33 mouse cellular contexts compared by ENCODE assay signal in the genomic region with DNA sequence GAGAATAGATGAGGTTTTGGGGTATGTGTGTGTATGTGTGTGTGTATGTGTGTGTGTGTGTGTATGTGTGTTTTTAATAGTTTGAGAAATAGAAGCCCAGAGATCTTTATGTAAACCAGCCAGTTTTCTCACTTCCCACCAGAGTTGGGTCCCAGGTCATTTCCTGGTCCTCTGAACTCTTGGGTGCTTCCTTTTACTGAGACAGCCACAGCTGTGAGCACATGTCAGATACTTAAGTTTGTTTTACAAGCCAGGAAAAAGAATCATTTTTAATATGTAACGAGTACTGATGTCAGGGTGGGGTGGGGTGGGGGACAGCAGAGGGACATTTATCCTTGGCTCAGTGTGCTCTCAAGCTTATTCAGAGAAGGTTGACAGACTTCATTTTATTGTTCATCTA. TPM values are rescaled to one million over a fixed set of nuclear protein-coding genes. Genes with fewer than 3 reads are reported as not detected.
DNase-seq lines count a peak whose midpoint lies in the region; ATAC-seq and TF ChIP-seq lines count a peak whose summit lies in the region.
"Had no signal": no experiment of that assay in that cellular context is flagged by ENCODE, and none has a peak within 500 bp of the region (broad histone marks: within the 10 kb centered on the region; RNA-seq: fewer than 3 reads in every experiment).

No protein-coding gene starts in this region.

- WGBS in heart, embryonic 13.5 days, result 73% methylated on average over 1 of the region's 1 CpGs
- WGBS in lung, adult 2 months, result 52% methylated on average over 1 of the region's 1 CpGs

- peak overlapping the region; percentile 53 for H3K27ac ChIP-seq in heart, embryonic 13.5 days (replicated peaks)
- H3K27ac ChIP-seq: embryonic facial prominence, embryonic 12.5 days; hindbrain, embryonic 12.5 days; hindbrain, postnatal 0 days; liver, embryonic 12.5 days had no signal

- H3K9me3 ChIP-seq in heart, embryonic 13.5 days, result no peaks in the 10 kb centered on the region
- H3K9me3 ChIP-seq: embryonic facial prominence, embryonic 12.5 days; G1E; hindbrain, embryonic 12.5 days; liver, embryonic 12.5 days had no signal

- peaks cover 12% of the 10 kb centered on the region; the same call in 1 of the 2 replicates for H3K36me3 ChIP-seq in heart, embryonic 13.5 days

- H3K4me2 ChIP-seq in heart, embryonic 13.5 days, result no peak overlapping the region
- H3K4me2 ChIP-seq: embryonic facial prominence, embryonic 12.5 days; heart, embryonic 11.5 days; hindbrain, embryonic 12.5 days; liver, embryonic 12.5 days; midbrain, embryonic 11.5 days had no signal

- no peaks in the 10 kb centered on the region for H3K27me3 ChIP-seq in heart, embryonic 13.5 days (replicated peaks)
- H3K27me3 ChIP-seq: embryonic facial prominence, embryonic 12.5 days; hindbrain, embryonic 12.5 days; liver, embryonic 12.5 days had no signal

- no peak for TF ChIP-seq POLR2A in lung, adult 2 months (IDR thresholded peaks at IDR 0.05; ENCODE audit: borderline replicate concordance, extremely low read depth, low read depth, low read length)

- no peak overlapping the region for H3K9ac ChIP-seq in heart, embryonic 13.5 days
- H3K9ac ChIP-seq: embryonic facial prominence, embryonic 12.5 days; hindbrain, embryonic 12.5 days; liver, embryonic 12.5 days; liver, postnatal 0 days had no signal

- ATAC-seq in heart, embryonic 13.5 days (ENCODE audit: extremely low read depth, insufficient number of reproducible peaks, low FRiP score, low TSS enrichment), result no peak
- ATAC-seq: forebrain, embryonic 14.5 days; liver, embryonic 12.5 days; liver, postnatal 0 days had no signal

- H3K4me1 ChIP-seq in heart, embryonic 13.5 days, result peaks cover 36% of the 10 kb centered on the region
- peaks cover 7% of the 10 kb centered on the region; the same call in 1 of the 2 replicates for H3K4me1 ChIP-seq in lung, adult 2 months (ENCODE audit: control insufficient read depth, insufficient read depth, low read length)
- H3K4me1 ChIP-seq: liver, embryonic 12.5 days had no signal

- no peak overlapping the region for H3K4me3 ChIP-seq in heart, embryonic 13.5 days
- no peak overlapping the region for H3K4me3 ChIP-seq in lung, adult 2 months (replicated peaks; ENCODE audit: extremely low read depth, low read depth, low read length)
- H3K4me3 ChIP-seq: embryonic facial prominence, embryonic 12.5 days; hindbrain, embryonic 12.5 days; liver, embryonic 12.5 days had no signal

- no peak for DNase-seq in heart, postnatal 36 days
- DNase-seq in kidney, postnatal 10 days, result peak; percentile 55
- DNase-seq in kidney, adult 9 months, result no peak
- peak; percentile 35 for DNase-seq in lung, postnatal 10 days
- DNase-seq in lung, adult 2 months, result no peak
- no peak for DNase-seq in cerebellum, adult 9-10 months
- DNase-seq: adrenal gland, postnatal 10 days; cerebellum, adult 8-10 months; cerebellum, postnatal 36 days; gastrocnemius, postnatal 14 days; heart, adult 11 months; kidney, adult 8-10 months; layer of hippocampus, postnatal 36 days; left cerebral cortex, postnatal 4 days; liver, postnatal 0 days; right cerebral cortex, postnatal 25 days; thymus, postnatal 14 days had no signal

- intact Hi-C loops in heart, postnatal 36 days (cut with DNase I), result loop anchor here (10.0 kb wide), 1 partner anchor 209 kb away; no protein-coding TSS in a partner anchor

- TF ChIP-seq CTCF in lung, adult 2 months (IDR thresholded peaks at IDR 0.05; ENCODE audit: insufficient read depth, low read length), result no peak

RNA-seq across cellular contexts. Expression of a gene that starts 35.5 kb away (rescaled TPM):
- polyA plus RNA-seq in heart, embryonic 13.5 days (2015; fragmentation: Nextera tagmentation; extraction: Ambion mirVana), result 0.21 and 0.29 TPM in 2 replicates
- total RNA-seq in heart, postnatal 36 days (2021), result not detected
- 0.07 and 0.21 TPM in 2 replicates for polyA plus RNA-seq in lung, adult 2 months (2012; rRNA removed)
- total RNA-seq: G1E; heart, postnatal 25 days; megakaryocyte, adult 5-6 weeks; neutrophil, adult 5-6 weeks had no signal
- polyA plus RNA-seq: G1E; liver, embryonic 12.5 days; liver, postnatal 0 days had no signal

RNA-seq across cellular contexts. Expression of a gene that starts 47.2 kb away (rescaled TPM):
- not detected in 2 replicates for polyA plus RNA-seq in heart, embryonic 13.5 days (2015; fragmentation: Nextera tagmentation; extraction: Ambion mirVana)
- not detected for total RNA-seq in heart, postnatal 36 days (2021)
- polyA plus RNA-seq in lung, adult 2 months (2012; rRNA removed), result 0.27 and 16.2 TPM in 2 replicates
- total RNA-seq: adrenal gland, postnatal 10 days; heart, postnatal 25 days; hindbrain, postnatal 0 days; layer of hippocampus, postnatal 36 days; left cerebral cortex, postnatal 4 days; megakaryocyte, adult 5-6 weeks; neutrophil, adult 5-6 weeks had no signal
- polyA plus RNA-seq: embryonic facial prominence, embryonic 12.5 days; forebrain, embryonic 14.5 days; G1E; heart, embryonic 11.5 days; hindbrain, embryonic 12.5 days; hindbrain, postnatal 0 days; large intestine, adult 2 months; liver, embryonic 12.5 days; liver, postnatal 0 days; midbrain, embryonic 11.5 days; midbrain, embryonic 16.5 days; neural tube, embryonic 11.5 days had no signal

RNA-seq across cellular contexts. Expression of a gene that starts 55.0 kb away (rescaled TPM):
- not detected in 2 replicates for polyA plus RNA-seq in heart, embryonic 13.5 days (2015; fragmentation: Nextera tagmentation; extraction: Ambion mirVana)
- total RNA-seq in heart, postnatal 36 days (2021), result not detected
- 0.43 and 4.4 TPM in 2 replicates for polyA plus RNA-seq in lung, adult 2 months (2012; rRNA removed)
- total RNA-seq: adrenal gland, postnatal 10 days; G1E; gastrocnemius, postnatal 14 days; heart, postnatal 25 days; hindbrain, postnatal 0 days; layer of hippocampus, postnatal 36 days; left cerebral cortex, postnatal 4 days; megakaryocyte, adult 5-6 weeks; neutrophil, adult 5-6 weeks had no signal
- polyA plus RNA-seq: forebrain, embryonic 14.5 days; G1E; heart, embryonic 11.5 days; hindbrain, embryonic 12.5 days; hindbrain, postnatal 0 days; large intestine, adult 2 months; liver, embryonic 12.5 days; midbrain, embryonic 11.5 days; midbrain, embryonic 16.5 days; neural tube, embryonic 11.5 days; stomach, embryonic 16.5 days had no signal

Comparison
In these comparisons a context has a peak if more than half of its experiments do, and no peak if none do; other contexts are left out.
1. DNase-seq: peak in kidney, postnatal 10 days (single experiment) and lung, postnatal 10 days (single experiment); none in heart, postnatal 36 days (0 of 2), kidney, adult 9 months (single experiment), lung, adult 2 months (single experiment) and cerebellum, adult 9-10 months (single experiment).